Mouse (Mus musculus): ENCODE data around the gene Zmiz1.

GRCm38 (mm10) chr14:25459394-25459997, 511 bp downstream of the Zmiz1 start:
- TF ChIP-seq POLR2A (IDR thresholded peaks at IDR 0.05; ENCODE audit: insufficient read length, low read depth) (no peak), MAX (IDR thresholded peaks at IDR 0.05; ENCODE audit: low read depth) (no peak), USF1 (IDR thresholded peaks at IDR 0.05; ENCODE audit: low read depth) (no peak)
